Mouse (Mus musculus) liver, embryonic 15.5 days (tissue): ENCODE measurements around the gene 4930568D16Rik. TPM values are rescaled to one million over a fixed set of nuclear protein-coding genes. Genes with fewer than 3 reads are reported as not detected.

Experiments used
- ATAC-seq: fragments of 200-750 bp; cut with Nextera tagmentation; 2 replicates; pipeline ENCODE4 v1.8.0; 2017; ENCODE audit warnings: moderate number of reproducible peaks, mild to moderate bottlenecking, moderate library complexity; ENCODE audit not compliant: insufficient read depth
- H3K27ac ChIP-seq: fragments of 300-500 bp; sonication (generic); replicated peaks from 2 replicates; pipeline ENCODE4 v1.5.1; 2015; ENCODE audit warnings: mild to moderate bottlenecking, inconsistent platforms
- H3K27me3 ChIP-seq: fragments of 300-500 bp; sonication (generic); 2 replicates; pipeline ENCODE4 v1.6.1; 2015; ENCODE audit warnings: mild to moderate bottlenecking, inconsistent platforms
- H3K36me3 ChIP-seq: fragments of 300-500 bp; sonication (generic); replicated peaks from 2 replicates; pipeline ENCODE4 v1.6.1; 2015; ENCODE audit warnings: moderate library complexity, mild to moderate bottlenecking, inconsistent platforms
- H3K4me1 ChIP-seq: fragments of 300-500 bp; sonication (generic); replicated peaks from 2 replicates; pipeline ENCODE4 v1.6.1; 2015; ENCODE audit warnings: inconsistent platforms
- H3K4me2 ChIP-seq: fragments of 300-500 bp; sonication (generic); 2 replicates; pipeline ENCODE4 v1.6.1; 2015; ENCODE audit warnings: moderate library complexity, mild to moderate bottlenecking, inconsistent platforms
- H3K4me3 ChIP-seq: fragments of 300-500 bp; sonication (generic); replicated peaks from 2 replicates; pipeline ENCODE4 v1.5.1; 2015; ENCODE audit warnings: mild to moderate bottlenecking, inconsistent platforms
- H3K9ac ChIP-seq: fragments of 300-500 bp; sonication (generic); 2 replicates; pipeline ENCODE4 v1.6.1; 2015; ENCODE audit warnings: moderate library complexity, mild to moderate bottlenecking, inconsistent platforms
- H3K9me3 ChIP-seq: fragments of 300-500 bp; sonication (generic); replicated peaks from 2 replicates; pipeline ENCODE4 v1.6.1; 2016; ENCODE audit warnings: inconsistent platforms
- WGBS: fragments of 180-500 bp; shearing (Covaris S2); methylation state at CpG from one replicate; pipeline ENCODE4 v1.1.7; 2015; ENCODE audit warnings: mixed read lengths; ENCODE audit not compliant: insufficient replicate concordance; 5-methylcytosine and 5-hydroxymethylcytosine counted together
- polyA plus RNA-seq: library from polyadenylated mRNA; unstranded; fragments of >200 nt; fragmentation: Nextera tagmentation; extraction: Ambion mirVana; gene quantifications from 2 replicates; pipeline ENCODE4 v1.2.1, GENCODE M21; 2015

Gene 4930568D16Rik
- not detected in 2 replicates for polyA plus RNA-seq

DNA sequence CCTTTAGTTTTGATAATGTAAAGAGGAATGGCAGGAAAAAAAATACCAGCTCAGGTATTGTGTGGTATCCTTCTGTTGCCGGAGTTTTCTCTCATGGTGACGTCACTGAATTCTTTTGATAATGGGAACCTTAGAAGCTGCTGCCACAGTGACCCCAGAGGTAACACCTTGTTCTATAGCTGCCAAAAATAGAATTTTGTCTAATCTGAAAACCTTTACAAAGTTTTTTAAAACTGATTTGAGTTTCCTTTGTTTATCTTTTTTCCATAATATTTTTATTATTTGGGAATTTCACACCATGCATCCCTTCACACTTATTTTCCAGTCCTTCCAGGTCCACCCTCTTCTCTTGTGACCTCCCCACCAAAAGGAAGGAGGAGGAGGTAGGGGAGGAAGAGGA, at the start of gene 4930568D16Rik:
Gene 4930568D16Rik (minus strand): TSS at position 101 of the 400 bp plus-strand sequence.
- Histone ChIP-seq H3K4me1 (no peaks in the 10 kb centered on the region), H3K9me3 (no peaks in the 10 kb centered on the region), H3K36me3 (no peaks in the 10 kb centered on the region), H3K27me3 (0 out of 2 replicates have a peak, but pooled peaks cover 2% of the 10 kb centered on the region), H3K9ac (no peak within 1 kb of the TSS), H3K27ac (no peak within 1 kb of the TSS), H3K4me2 (no peak within 1 kb of the TSS), H3K4me3 (no peak within 1 kb of the TSS)
- ATAC-seq = no peak
- 69% methylated on average over 2 of the region's 2 CpGs for WGBS

DNA sequence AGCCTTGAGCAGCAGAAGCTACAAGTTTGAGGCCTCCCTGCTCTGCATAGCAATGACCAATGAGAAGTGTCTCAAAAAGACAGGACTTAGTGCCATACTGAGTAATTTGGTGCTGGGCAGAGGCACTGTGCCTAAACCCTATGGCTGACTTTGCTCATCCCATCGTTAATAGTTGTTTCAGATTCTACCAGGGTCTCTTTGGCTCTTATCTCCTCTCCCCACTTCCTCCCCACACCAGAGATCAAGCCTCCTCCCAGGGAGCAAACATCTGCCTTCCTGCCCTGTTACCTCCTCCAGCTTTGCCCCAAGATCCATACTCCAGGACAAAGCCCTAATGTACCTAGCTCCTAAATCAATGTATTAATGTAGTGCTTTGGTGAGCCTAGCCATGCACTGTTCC, 49.7 kb upstream of the 4930568D16Rik start:
- peaks cover 46% of the 10 kb centered on the region for H3K36me3 ChIP-seq
- WGBS = 10% methylated on average over 1 of the region's 1 CpGs
- H3K27ac ChIP-seq = peak overlapping the region; percentile 14; the same call in 1 of the 2 replicates
- peaks cover 58% of the 10 kb centered on the region for H3K4me1 ChIP-seq
- no peak overlapping the region for H3K9ac ChIP-seq
- H3K9me3 ChIP-seq = no peaks in the 10 kb centered on the region
- no peak overlapping the region for H3K4me3 ChIP-seq
- no peaks in the 10 kb centered on the region for H3K27me3 ChIP-seq
- H3K4me2 ChIP-seq = no peak overlapping the region
- no peak for ATAC-seq

- Histone ChIP-seq H3K36me3 (peaks cover 43% of the 10 kb centered on the region), H3K27me3 (no peaks in the 10 kb centered on the region), H3K9ac (no peak overlapping the region), H3K9me3 (no peaks in the 10 kb centered on the region), H3K4me1 (peaks cover 50% of the 10 kb centered on the region), H3K4me3 (no peak overlapping the region), H3K27ac (peak overlapping the region; percentile 14; the same call in 1 of the 2 replicates), H3K4me2 (no peak overlapping the region)
- 61% methylated on average over 6 of the region's 6 CpGs for WGBS
- no peak for ATAC-seq
Measured at GRCm38 (mm10) chr2:35416473-35416872, 48.9 kb upstream of the 4930568D16Rik start.

GRCm38 (mm10) chr2:35412810-35413209, 45.3 kb upstream of the 4930568D16Rik start:
- Histone ChIP-seq H3K9ac (no peak overlapping the region), H3K36me3 (peaks cover 43% of the 10 kb centered on the region), H3K4me2 (no peak overlapping the region), H3K4me1 (peaks cover 15% of the 10 kb centered on the region), H3K4me3 (no peak overlapping the region), H3K27ac (no peak overlapping the region), H3K9me3 (no peaks in the 10 kb centered on the region), H3K27me3 (no peaks in the 10 kb centered on the region)
- 89% methylated on average over 3 of the region's 3 CpGs for WGBS
- no peak for ATAC-seq

GRCm38 (mm10) chr2:35412246-35412645, 44.7 kb upstream of the 4930568D16Rik start:
- no peak for ATAC-seq
- H3K4me3 ChIP-seq = no peak overlapping the region
- H3K27ac ChIP-seq = no peak overlapping the region
- H3K27me3 ChIP-seq = no peaks in the 10 kb centered on the region
- H3K4me2 ChIP-seq = no peak overlapping the region
- H3K4me1 ChIP-seq = peaks cover 9% of the 10 kb centered on the region
- WGBS = 80% methylated on average over 2 of the region's 2 CpGs
- peaks cover 49% of the 10 kb centered on the region for H3K36me3 ChIP-seq
- H3K9me3 ChIP-seq = no peaks in the 10 kb centered on the region
- H3K9ac ChIP-seq = no peak overlapping the region

GRCm38 (mm10) chr2:35411640-35412190, 44.2 kb upstream of the 4930568D16Rik start:
- Histone ChIP-seq H3K27ac (no peak overlapping the region), H3K4me2 (no peak overlapping the region), H3K27me3 (no peaks in the 10 kb centered on the region), H3K9ac (no peak overlapping the region), H3K4me1 (peaks cover 4% of the 10 kb centered on the region), H3K4me3 (no peak overlapping the region), H3K9me3 (no peaks in the 10 kb centered on the region), H3K36me3 (peaks cover 53% of the 10 kb centered on the region)
- 62% methylated on average over 10 of the region's 10 CpGs for WGBS
- ATAC-seq = no peak

GRCm38 (mm10) chr2:35409466-35409865, 41.9 kb upstream of the 4930568D16Rik start:
- peaks cover 3% of the 10 kb centered on the region; the same call in 1 of the 2 replicates for H3K4me1 ChIP-seq
- H3K36me3 ChIP-seq = peaks cover 62% of the 10 kb centered on the region
- no peak overlapping the region for H3K4me3 ChIP-seq
- WGBS = 76% methylated on average over 6 of the region's 6 CpGs
- no peak overlapping the region for H3K4me2 ChIP-seq
- no peak overlapping the region for H3K9ac ChIP-seq
- H3K9me3 ChIP-seq = no peaks in the 10 kb centered on the region
- ATAC-seq = no peak
- H3K27ac ChIP-seq = no peak overlapping the region
- H3K27me3 ChIP-seq = no peaks in the 10 kb centered on the region

GRCm38 (mm10) chr2:35408409-35409110, 41.0 kb upstream of the 4930568D16Rik start:
- H3K4me3 ChIP-seq = no peak overlapping the region
- H3K4me1 ChIP-seq = peaks cover 3% of the 10 kb centered on the region; the same call in 1 of the 2 replicates
- no peaks in the 10 kb centered on the region for H3K9me3 ChIP-seq
- WGBS = 60% methylated on average over 5 of the region's 5 CpGs
- peaks cover 60% of the 10 kb centered on the region for H3K36me3 ChIP-seq
- no peak; the same call in 1 of the 2 replicates for ATAC-seq
- H3K27me3 ChIP-seq = no peaks in the 10 kb centered on the region
- H3K27ac ChIP-seq = 0 out of 2 replicates have a peak overlapping the region, but pooled peaks have one; percentile 3
- H3K4me2 ChIP-seq = no peak overlapping the region
- H3K9ac ChIP-seq = no peak overlapping the region

DNA sequence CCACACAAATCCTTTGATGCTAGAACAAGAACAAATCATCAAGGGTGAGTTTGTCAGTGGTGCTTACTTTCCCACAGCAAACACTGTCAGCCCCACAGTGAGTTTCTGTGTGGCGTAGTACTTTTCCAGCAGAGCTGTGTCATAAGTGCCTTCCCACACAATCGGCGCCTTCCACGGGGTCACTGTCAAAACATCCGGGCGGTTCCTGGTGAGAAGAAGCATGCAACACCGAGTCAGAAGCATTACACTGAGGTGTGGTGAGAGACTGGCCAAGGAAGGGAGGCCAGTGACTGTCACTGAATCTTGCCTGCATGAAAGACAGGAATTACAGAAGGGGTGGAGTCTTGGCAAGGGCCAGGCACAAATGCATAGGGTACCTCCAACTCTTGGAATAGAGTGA, 40.3 kb upstream of the 4930568D16Rik start:
- Histone ChIP-seq H3K27ac (no peak overlapping the region), H3K4me1 (peaks cover 3% of the 10 kb centered on the region; the same call in 1 of the 2 replicates), H3K9me3 (no peaks in the 10 kb centered on the region), H3K36me3 (peaks cover 62% of the 10 kb centered on the region), H3K27me3 (no peaks in the 10 kb centered on the region), H3K4me3 (no peak overlapping the region), H3K9ac (no peak overlapping the region), H3K4me2 (no peak overlapping the region)
- WGBS = 78% methylated on average over 7 of the region's 7 CpGs
- ATAC-seq = no peak

- H3K9me3 ChIP-seq = no peaks in the 10 kb centered on the region
- peaks cover 64% of the 10 kb centered on the region for H3K36me3 ChIP-seq
- 70% methylated on average over 6 of the region's 6 CpGs for WGBS
- no peak overlapping the region for H3K4me2 ChIP-seq
- H3K27me3 ChIP-seq = no peaks in the 10 kb centered on the region
- H3K9ac ChIP-seq = no peak overlapping the region
- no peak for ATAC-seq
- H3K4me1 ChIP-seq = peaks cover 3% of the 10 kb centered on the region; the same call in 1 of the 2 replicates
- H3K4me3 ChIP-seq = no peak overlapping the region
- H3K27ac ChIP-seq = no peak overlapping the region
Measured at GRCm38 (mm10) chr2:35407266-35407665, 39.7 kb upstream of the 4930568D16Rik start.

DNA sequence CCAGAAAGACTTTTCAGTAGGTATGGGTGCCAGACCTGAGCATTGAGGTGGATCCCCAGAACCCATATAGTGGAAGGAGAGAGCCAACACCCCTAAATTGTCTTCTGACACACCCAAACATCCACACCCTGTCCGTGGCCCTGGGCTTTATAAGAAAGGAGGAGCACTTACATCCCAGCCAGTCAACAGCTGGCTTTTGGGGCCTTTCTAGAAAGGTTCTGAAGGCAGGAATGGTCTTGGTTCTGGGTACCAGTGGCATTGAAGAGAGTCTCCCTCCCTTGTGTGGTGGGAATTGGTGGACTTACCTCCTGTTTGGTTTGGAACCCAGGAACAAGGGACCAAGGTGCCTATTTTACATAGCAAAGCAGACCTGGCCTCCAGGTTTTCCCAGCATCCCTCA, 39.1 kb upstream of the 4930568D16Rik start:
- 33% methylated on average over 1 of the region's 1 CpGs for WGBS
- peaks cover 3% of the 10 kb centered on the region; the same call in 1 of the 2 replicates for H3K4me1 ChIP-seq
- no peak for ATAC-seq
- no peak overlapping the region for H3K27ac ChIP-seq
- no peak overlapping the region for H3K4me3 ChIP-seq
- no peaks in the 10 kb centered on the region for H3K9me3 ChIP-seq
- H3K9ac ChIP-seq = no peak overlapping the region
- peaks cover 66% of the 10 kb centered on the region for H3K36me3 ChIP-seq
- H3K4me2 ChIP-seq = no peak overlapping the region
- no peaks in the 10 kb centered on the region for H3K27me3 ChIP-seq
